Mouse (Mus musculus) stomach, embryonic 16.5 days (tissue): Measurements from ENCODE around the gene Hoxd8. TPM values are rescaled to one million over a fixed set of nuclear protein-coding genes. Genes with fewer than 3 reads are reported as not detected.

Experiments
- ATAC-seq: fragments of 200-750 bp; cut with Nextera tagmentation; 2 replicates; pipeline ENCODE4 v1.8.0; 2017; ENCODE audit warnings: moderate number of reproducible peaks, moderate TSS enrichment; ENCODE audit not compliant: insufficient read depth, low FRiP score
- H3K27ac ChIP-seq: fragments of 300-500 bp; sonication (generic); 2 replicates; pipeline ENCODE4 v1.5.1; 2014; ENCODE audit warnings: low read length
- H3K27me3 ChIP-seq: fragments of 300-500 bp; sonication (generic); 2 replicates; pipeline ENCODE4 v1.6.1; 2014; ENCODE audit warnings: low read length, control low read depth, mixed read lengths; ENCODE audit not compliant: control insufficient read depth, insufficient read depth
- H3K36me3 ChIP-seq: fragments of 300-500 bp; sonication (generic); 2 replicates; pipeline ENCODE4 v1.6.1; 2014; ENCODE audit warnings: low read length; ENCODE audit not compliant: control insufficient read depth, insufficient read depth
- H3K4me1 ChIP-seq: fragments of 300-500 bp; sonication (generic); 2 replicates; pipeline ENCODE4 v1.6.1; 2014; ENCODE audit warnings: low read length, control low read depth, mixed read lengths; ENCODE audit not compliant: control insufficient read depth, insufficient read depth
- H3K4me2 ChIP-seq: fragments of 300-500 bp; sonication (generic); 2 replicates; pipeline ENCODE4 v1.6.1; 2014; ENCODE audit warnings: low read depth, low read length, mixed read lengths
- H3K4me3 ChIP-seq: fragments of 300-500 bp; sonication (generic); replicated peaks from 2 replicates; pipeline ENCODE4 v1.5.1; 2014; ENCODE audit warnings: mild to moderate bottlenecking, low read length
- H3K9ac ChIP-seq: fragments of 300-500 bp; sonication (generic); 2 replicates; pipeline ENCODE4 v1.6.1; 2014; ENCODE audit warnings: low read length
- H3K9me3 ChIP-seq: fragments of 300-500 bp; sonication (generic); replicated peaks from 2 replicates; pipeline ENCODE4 v1.6.1; 2016; ENCODE audit warnings: low read length, control low read depth; ENCODE audit not compliant: control insufficient read depth
- WGBS: fragments of 180-500 bp; shearing (Covaris S2); extraction: QIAGEN DNeasy Blood & Tissue Kit; methylation state at CpG from one replicate; pipeline ENCODE4 v1.1.7; 2014; 5-methylcytosine and 5-hydroxymethylcytosine counted together
- polyA plus RNA-seq: library from polyadenylated mRNA; unstranded; fragments of >200 nt; fragmentation: Nextera tagmentation; extraction: Ambion mirVana; gene quantifications from 2 replicates; pipeline ENCODE4 v1.2.1, GENCODE M21; 2015

Hoxd8 gene
- polyA plus RNA-seq, 1 experiment from 2014 or later, result 1.7 TPM

DNA sequence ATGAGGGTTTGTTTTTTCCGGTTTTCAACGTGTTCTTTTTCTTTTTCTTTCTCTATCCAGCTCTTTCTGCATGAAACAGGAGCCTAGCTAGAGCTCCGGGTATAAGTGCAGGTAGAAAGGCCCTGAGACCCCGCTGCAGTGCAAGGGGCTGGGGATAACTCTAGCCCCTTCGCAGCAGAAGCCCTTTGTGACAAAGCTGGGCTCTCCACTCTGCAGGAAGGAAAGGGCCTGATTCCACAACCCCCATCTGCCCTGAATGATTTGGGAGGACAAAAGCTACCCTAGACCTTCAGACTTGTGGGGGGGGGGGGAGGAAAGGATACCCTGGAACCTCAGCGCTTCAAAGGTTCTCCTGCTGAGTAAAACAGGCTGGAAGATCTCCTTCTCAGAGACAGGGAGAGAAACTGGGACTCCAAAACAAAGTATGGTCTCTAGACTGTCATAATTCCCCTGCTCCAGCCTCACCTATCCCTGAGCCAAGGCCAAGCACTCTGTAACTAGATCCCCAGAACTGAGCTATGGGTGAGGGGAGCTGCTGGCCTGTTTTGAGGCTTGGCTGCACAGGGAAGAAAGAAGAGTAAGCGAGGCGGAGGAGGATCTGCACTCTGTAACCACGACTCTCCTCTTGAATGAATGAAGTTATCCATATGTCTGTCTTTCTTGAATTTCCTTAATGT lies 27.9 kb upstream of the Hoxd8 start:
- H3K9me3 ChIP-seq, result no peaks in the 10 kb centered on the region
- 0 out of 2 replicates have a peak, but pooled peaks cover 4% of the 10 kb centered on the region for H3K4me1 ChIP-seq
- H3K36me3 ChIP-seq, result no peaks in the 10 kb centered on the region
- no peak overlapping the region for H3K9ac ChIP-seq
- H3K27me3 ChIP-seq, result peaks cover 98% of the 10 kb centered on the region
- ATAC-seq, result no peak
- no peak overlapping the region for H3K4me2 ChIP-seq
- H3K4me3 ChIP-seq, result no peak overlapping the region
- WGBS, result 7% methylated on average over 9 of the region's 9 CpGs
- H3K27ac ChIP-seq, result no peak overlapping the region

DNA sequence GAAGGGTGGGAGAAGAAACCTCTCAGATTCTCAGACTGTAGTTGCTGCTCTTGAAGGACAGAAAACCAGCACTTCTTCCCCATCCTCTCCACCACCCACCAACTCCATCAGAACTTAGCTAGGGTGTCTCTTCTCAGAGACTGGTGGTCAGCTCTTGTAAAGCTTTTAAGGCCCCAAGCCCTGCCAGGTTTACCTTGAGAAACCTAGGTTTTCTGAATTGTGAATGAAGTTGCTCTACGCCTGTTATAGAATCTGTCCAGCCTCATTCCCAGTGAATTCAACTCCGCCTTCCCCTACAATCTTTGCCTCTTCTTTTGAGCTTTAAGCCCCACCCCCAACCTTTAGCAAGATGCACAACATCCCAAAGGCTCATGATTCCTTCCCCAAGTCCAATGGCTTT lies 27.3 kb upstream of the Hoxd8 start:
- Histone ChIP-seq H3K4me2 (no peak overlapping the region), H3K4me3 (no peak overlapping the region), H3K27ac (no peak overlapping the region), H3K9ac (no peak overlapping the region), H3K27me3 (peaks cover 98% of the 10 kb centered on the region), H3K4me1 (peaks cover 9% of the 10 kb centered on the region; the same call in 1 of the 2 replicates), H3K36me3 (no peaks in the 10 kb centered on the region), H3K9me3 (no peaks in the 10 kb centered on the region)
- WGBS, result 15% methylated on average over 2 of the region's 2 CpGs
- ATAC-seq, result no peak

DNA sequence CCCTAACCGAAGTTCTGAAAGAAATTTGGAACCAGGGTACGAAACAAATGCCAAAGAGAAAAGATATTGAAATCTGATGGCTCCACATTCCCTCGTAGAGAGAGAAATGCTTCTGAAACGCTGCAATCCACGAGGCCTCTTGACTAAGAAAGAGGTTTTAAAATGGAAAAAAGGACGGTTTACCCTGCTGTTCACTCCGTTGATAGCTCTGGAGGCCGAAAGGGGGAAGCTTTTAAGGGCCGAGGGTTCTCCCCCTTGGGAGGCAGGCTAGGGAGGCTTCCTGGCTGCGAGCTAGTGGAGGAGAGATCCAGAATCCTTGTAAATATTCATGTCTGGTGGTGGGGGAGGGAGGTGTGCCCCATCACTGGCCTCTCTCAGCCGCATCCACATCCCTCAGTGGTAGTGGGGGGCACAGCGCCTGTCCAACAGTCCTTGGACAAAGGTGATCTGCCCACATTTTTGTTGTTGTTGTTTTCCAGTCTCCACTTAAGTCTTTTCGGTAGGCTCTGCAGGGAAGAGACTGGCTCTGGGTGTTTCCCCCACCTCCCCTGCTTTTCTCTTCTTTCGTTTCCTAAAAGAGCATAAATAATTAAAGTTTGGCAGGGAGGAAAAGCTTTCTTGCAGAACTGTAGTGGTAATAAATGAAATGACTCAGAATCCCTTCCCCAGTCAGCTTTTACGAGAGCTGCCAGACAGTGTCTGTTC lies 25.4 kb upstream of the Hoxd8 start, which contains the start of gene Hoxd11:
Gene Hoxd11 (plus strand): TSS at position 667 of the 705 bp plus-strand sequence.
- Histone ChIP-seq H3K4me1 (peaks cover 10% of the 10 kb centered on the region), H3K36me3 (no peaks in the 10 kb centered on the region), H3K27ac (no peak within 1 kb of the TSS), H3K27me3 (peaks cover 98% of the 10 kb centered on the region), H3K4me3 (no peak within 1 kb of the TSS), H3K9me3 (no peaks in the 10 kb centered on the region), H3K9ac (no peak within 1 kb of the TSS), H3K4me2 (no peak within 1 kb of the TSS)
- no peak for ATAC-seq
- 3% methylated on average over 15 of the region's 15 CpGs for WGBS

DNA sequence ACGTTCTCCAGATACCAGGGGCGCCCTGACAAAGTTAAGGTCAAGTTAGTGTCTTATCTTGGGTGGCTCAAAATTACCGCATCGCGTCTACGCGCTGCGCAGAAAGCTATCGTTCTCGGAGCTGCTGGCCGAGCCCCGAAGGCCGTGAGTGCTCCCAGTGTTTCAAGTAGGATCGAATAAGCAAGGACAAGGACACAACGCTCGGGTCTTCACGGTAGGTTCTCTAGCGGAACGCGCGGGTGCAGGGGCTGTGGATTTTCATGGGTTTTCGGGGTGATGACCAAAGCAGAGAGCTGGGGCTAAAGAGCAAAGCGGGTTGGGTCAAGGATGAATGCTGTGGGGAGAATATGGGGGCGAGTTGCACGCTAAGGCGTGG lies 24.8 kb upstream of the Hoxd8 start:
- H3K36me3 ChIP-seq, result no peaks in the 10 kb centered on the region
- peaks cover 10% of the 10 kb centered on the region for H3K4me1 ChIP-seq
- ATAC-seq, result no peak
- H3K27ac ChIP-seq, result no peak overlapping the region
- H3K4me3 ChIP-seq, result no peak overlapping the region
- H3K27me3 ChIP-seq, result peaks cover 98% of the 10 kb centered on the region
- no peak overlapping the region for H3K4me2 ChIP-seq
- H3K9me3 ChIP-seq, result no peaks in the 10 kb centered on the region
- 2% methylated on average over 26 of the region's 26 CpGs for WGBS
- no peak overlapping the region for H3K9ac ChIP-seq

DNA sequence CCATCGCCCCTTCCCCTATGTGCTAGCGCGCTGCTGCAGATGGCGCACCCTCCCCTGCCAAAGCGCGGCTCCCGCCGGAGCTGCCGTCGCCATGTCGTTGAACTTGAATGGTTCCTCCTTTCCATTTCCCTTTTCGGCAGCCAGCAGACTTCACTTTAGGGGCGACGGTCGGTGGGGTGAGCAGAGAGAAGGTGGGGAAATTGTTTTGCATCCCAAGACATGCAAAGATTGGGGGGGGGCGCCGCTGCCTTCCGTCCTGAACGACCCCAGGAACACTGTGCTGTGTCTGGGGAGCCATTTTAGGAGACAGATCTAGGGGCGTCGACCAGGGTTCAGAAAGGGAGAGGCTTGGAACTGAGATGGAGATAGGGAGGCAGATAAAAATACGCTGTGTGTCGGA lies 24.4 kb upstream of the Hoxd8 start:
- Histone ChIP-seq H3K27ac (no peak overlapping the region), H3K27me3 (peaks cover 98% of the 10 kb centered on the region), H3K36me3 (no peaks in the 10 kb centered on the region), H3K9me3 (no peaks in the 10 kb centered on the region), H3K4me3 (no peak overlapping the region), H3K9ac (no peak overlapping the region), H3K4me1 (peaks cover 10% of the 10 kb centered on the region), H3K4me2 (no peak overlapping the region)
- 2% methylated on average over 23 of the region's 23 CpGs for whole genome bisulfite sequencing
- no peak for ATAC-seq

DNA sequence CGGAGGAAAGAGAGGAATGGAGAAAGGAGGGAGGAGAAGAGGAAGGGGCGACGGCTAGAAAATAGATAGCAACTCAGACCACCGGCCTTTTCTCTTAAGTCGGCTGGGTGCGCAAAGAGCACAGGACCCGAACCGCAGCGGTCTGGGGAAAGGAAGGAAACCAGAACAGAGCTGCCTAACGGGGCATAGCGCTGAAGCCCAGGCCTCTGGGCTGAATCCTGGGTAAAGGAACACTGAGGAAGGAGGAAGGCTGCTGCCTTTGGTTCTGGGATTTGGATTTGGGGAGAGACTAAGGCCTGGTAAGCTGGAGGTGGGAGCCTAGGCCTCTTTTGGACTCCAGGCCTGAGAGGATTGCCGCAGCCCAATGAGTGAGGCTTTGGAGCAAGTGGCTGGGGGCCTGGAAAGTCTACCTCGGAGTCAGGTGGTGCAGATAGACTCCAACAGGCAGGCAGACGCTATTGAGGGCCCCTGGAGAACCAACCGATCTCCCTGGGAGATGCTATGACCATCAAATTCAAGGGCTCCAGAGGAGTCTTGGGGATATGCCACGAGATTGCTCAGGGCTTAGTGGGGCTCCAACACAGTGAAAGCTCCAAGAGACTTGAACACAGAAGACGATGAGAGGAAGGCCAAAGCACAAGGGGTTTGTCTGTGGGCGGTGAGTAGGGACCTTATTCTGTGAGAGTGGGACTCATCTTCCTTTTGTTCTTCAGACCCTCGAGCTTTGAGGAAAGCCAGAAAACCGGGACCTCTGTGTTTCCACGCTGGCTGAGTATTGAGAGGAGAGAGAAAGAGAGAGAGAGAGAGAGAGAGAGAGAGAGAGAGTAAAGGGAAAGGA lies 23.6 kb upstream of the Hoxd8 start:
- Histone ChIP-seq H3K36me3 (no peaks in the 10 kb centered on the region), H3K9me3 (no peaks in the 10 kb centered on the region), H3K9ac (no peak overlapping the region), H3K4me1 (peaks cover 10% of the 10 kb centered on the region), H3K27me3 (peaks cover 96% of the 10 kb centered on the region), H3K4me2 (no peak overlapping the region), H3K4me3 (no peak overlapping the region), H3K27ac (no peak overlapping the region)
- ATAC-seq, result no peak
- WGBS, result 4% methylated on average over 21 of the region's 21 CpGs

DNA sequence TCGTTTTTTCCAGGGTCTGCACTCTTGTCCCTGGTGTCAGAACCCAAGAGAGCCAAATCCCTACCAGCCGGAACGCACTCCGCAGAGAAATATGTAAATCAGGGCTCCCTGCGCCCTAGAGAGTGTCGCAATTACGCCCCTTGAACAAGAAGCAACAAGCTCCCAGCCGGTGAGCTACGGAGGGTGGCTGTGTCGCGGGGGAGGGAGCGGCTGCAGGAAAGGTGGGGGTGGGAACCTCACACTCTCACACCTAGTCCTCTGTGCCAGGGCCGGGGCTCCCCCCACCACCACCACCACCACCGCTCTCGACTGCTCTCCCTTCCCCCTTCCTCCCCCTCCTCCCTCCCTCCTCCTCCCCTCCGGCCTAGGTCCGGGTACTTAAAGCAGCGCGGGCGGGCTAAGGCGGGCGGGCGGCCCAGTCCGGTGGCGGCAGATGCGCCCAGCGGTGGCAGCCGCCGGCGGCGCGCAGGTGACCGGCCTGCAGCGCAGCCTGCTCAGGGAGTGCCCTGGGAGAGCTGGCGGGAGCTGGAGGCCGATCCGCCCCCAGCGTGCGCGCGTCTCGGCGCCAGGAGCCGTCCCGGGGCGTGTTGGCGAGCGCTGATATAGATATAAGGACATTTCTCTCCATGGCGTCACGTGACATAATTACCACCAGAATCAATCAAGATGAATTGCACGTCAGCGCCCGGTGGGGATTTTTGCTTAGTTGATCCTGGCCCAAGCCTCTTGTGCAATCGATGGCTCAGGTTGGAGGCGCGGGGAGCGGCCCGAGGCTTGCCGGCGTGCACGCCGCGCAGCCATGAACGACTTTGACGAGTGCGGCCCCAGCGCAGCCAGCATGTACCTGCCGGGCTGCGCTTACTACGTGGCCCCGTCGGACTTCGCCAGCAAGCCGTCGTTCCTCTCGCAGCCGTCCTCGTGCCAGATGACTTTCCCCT lies 22.6 kb upstream of the Hoxd8 start:
- no peaks in the 10 kb centered on the region for H3K9me3 ChIP-seq
- H3K9ac ChIP-seq, result no peak overlapping the region
- H3K36me3 ChIP-seq, result no peaks in the 10 kb centered on the region
- H3K27ac ChIP-seq, result no peak overlapping the region
- H3K4me2 ChIP-seq, result peak overlapping the region; percentile 25
- peak overlapping the region; percentile 21 for H3K4me3 ChIP-seq
- peaks cover 10% of the 10 kb centered on the region for H3K4me1 ChIP-seq
- peaks cover 92% of the 10 kb centered on the region for H3K27me3 ChIP-seq
- WGBS, result 1% methylated on average over 78 of the region's 78 CpGs
- ATAC-seq, result peak; percentile 57; the same call in 1 of the 2 replicates

DNA sequence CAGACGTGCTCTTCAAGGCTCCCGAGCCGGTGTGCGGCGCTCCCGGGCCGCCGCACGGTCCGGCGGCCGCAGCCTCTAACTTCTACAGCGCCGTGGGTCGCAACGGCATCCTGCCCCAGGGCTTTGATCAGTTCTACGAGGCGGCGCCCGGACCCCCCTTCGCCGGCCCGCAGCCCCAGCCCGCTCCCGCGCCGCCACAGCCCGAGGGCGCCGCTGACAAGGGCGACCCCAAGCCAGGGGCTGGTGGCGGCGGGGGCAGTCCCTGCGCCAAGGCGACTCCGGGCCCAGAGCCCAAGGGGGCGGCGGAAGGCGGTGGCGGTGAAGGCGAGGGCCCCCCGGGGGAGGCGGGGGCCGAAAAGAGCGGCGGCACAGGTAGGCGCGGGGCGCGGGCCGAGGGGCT lies 21.6 kb upstream of the Hoxd8 start:
- Histone ChIP-seq H3K4me2 (peak overlapping the region; percentile 25; the same call in 1 of the 2 replicates), H3K9me3 (no peaks in the 10 kb centered on the region), H3K9ac (no peak overlapping the region), H3K4me3 (peak overlapping the region; percentile 21), H3K4me1 (peaks cover 10% of the 10 kb centered on the region), H3K27ac (no peak overlapping the region), H3K27me3 (peaks cover 93% of the 10 kb centered on the region), H3K36me3 (no peaks in the 10 kb centered on the region)
- WGBS, result 2% methylated on average over 35 of the region's 51 CpGs
- ATAC-seq, result no peak
